Mouse (Mus musculus) stomach, embryonic 14.5 days (tissue): ENCODE data around the gene Llgl1. TPM values are rescaled to one million over a fixed set of nuclear protein-coding genes. Genes with fewer than 3 reads are reported as not detected.

Source experiments
- ATAC-seq: fragments of 200-750 bp; cut with Nextera tagmentation; 2 replicates; pipeline ENCODE4 v1.8.0; 2017; ENCODE audit warnings: low read depth, moderate TSS enrichment; ENCODE audit not compliant: insufficient number of reproducible peaks, insufficient read depth, low FRiP score
- H3K27ac ChIP-seq: fragments of 300-500 bp; sonication (generic); 2 replicates; pipeline ENCODE4 v1.5.1; 2014; ENCODE audit warnings: mild to moderate bottlenecking, low read length, moderate library complexity, mixed read lengths
- H3K27me3 ChIP-seq: fragments of 300-500 bp; sonication (generic); 2 replicates; pipeline ENCODE4 v1.6.1; 2014; ENCODE audit warnings: low read length, control low read depth, mixed read lengths; ENCODE audit not compliant: control insufficient read depth, insufficient read depth
- H3K36me3 ChIP-seq: fragments of 300-500 bp; sonication (generic); 2 replicates; pipeline ENCODE4 v1.6.1; 2014; ENCODE audit warnings: mild to moderate bottlenecking, control low read depth, low read length, moderate library complexity, mixed read lengths; ENCODE audit not compliant: control insufficient read depth, insufficient read depth
- H3K4me1 ChIP-seq: fragments of 300-500 bp; sonication (generic); 2 replicates; pipeline ENCODE4 v1.6.1; 2014; ENCODE audit warnings: low read length, control low read depth, mixed read lengths; ENCODE audit not compliant: control insufficient read depth, insufficient read depth
- H3K4me2 ChIP-seq: fragments of 300-500 bp; sonication (generic); replicated peaks from 2 replicates; pipeline ENCODE4 v1.6.1; 2014; ENCODE audit warnings: low read depth, low read length, control low read depth
- H3K4me3 ChIP-seq: fragments of 300-500 bp; sonication (generic); 2 replicates; pipeline ENCODE4 v1.5.1; 2014; ENCODE audit warnings: low read depth, low read length, control low read depth
- H3K9ac ChIP-seq: fragments of 300-500 bp; sonication (generic); replicated peaks from 2 replicates; pipeline ENCODE4 v1.6.1; 2014; ENCODE audit warnings: low read depth, mild to moderate bottlenecking, control low read depth, low read length, moderate library complexity, mixed read lengths
- H3K9me3 ChIP-seq: fragments of 300-500 bp; sonication (generic); 2 replicates; pipeline ENCODE4 v1.6.1; 2016; ENCODE audit warnings: low read depth, low read length, control low read depth; ENCODE audit not compliant: control insufficient read depth
- WGBS: fragments of 180-500 bp; shearing (Covaris S2); extraction: QIAGEN DNeasy Blood & Tissue Kit; methylation state at CpG from one replicate; pipeline ENCODE4 v1.1.7; 2014; 5-methylcytosine and 5-hydroxymethylcytosine counted together
- polyA plus RNA-seq: library from polyadenylated mRNA; unstranded; fragments of >200 nt; fragmentation: Nextera tagmentation; extraction: Ambion mirVana; gene quantifications from 2 replicates; pipeline ENCODE4 v1.2.1, GENCODE M21; 2014

Llgl1 gene
- 51.8 and 55.1 TPM in 2 replicates for polyA plus RNA-seq

DNA sequence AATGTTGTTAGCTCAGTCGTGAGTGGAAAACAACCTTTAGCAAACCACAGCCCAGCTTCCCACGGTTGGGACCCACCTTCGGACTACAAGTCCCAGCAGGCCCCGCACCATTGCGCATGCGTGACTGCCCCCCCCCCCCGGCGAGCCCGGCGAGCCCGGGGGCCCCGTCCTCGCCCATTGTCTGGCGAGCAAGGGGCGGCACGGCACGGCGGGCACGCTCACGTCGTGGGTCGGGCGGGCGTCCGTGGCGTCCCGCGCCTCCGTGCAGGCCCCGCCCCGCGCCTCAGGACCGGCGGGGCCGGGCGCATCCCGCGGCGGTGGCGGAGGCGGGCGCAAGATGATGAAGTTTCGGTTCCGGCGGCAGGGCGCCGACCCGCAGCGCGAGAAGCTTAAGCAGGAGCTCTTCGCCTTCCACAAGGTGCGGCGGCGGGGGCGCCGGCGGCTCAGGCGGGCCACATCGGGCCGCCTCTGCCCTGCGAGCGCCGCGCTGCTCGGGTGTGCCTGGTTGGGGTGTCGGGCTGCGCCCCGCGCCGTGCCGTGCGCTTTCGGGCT, at the start of gene Llgl1:
Gene Llgl1 (plus strand): TSS at position 200 of the 552 bp plus-strand sequence.
- H3K9ac ChIP-seq: peak within 1 kb of the TSS; percentile 76
- peak within 1 kb of the TSS; percentile 88 for H3K27ac ChIP-seq
- ATAC-seq: peak; percentile 90
- H3K4me3 ChIP-seq: peak within 1 kb of the TSS; percentile 68
- H3K27me3 ChIP-seq: no peaks in the 10 kb centered on the region
- peaks cover 14% of the 10 kb centered on the region; the same call in 1 of the 2 replicates for H3K36me3 ChIP-seq
- H3K9me3 ChIP-seq: no peaks in the 10 kb centered on the region
- H3K4me1 ChIP-seq: peaks cover 21% of the 10 kb centered on the region
- under 1% methylated on average over 48 of the region's 73 CpGs for whole genome bisulfite sequencing
- H3K4me2 ChIP-seq: peak within 1 kb of the TSS; percentile 83

DNA sequence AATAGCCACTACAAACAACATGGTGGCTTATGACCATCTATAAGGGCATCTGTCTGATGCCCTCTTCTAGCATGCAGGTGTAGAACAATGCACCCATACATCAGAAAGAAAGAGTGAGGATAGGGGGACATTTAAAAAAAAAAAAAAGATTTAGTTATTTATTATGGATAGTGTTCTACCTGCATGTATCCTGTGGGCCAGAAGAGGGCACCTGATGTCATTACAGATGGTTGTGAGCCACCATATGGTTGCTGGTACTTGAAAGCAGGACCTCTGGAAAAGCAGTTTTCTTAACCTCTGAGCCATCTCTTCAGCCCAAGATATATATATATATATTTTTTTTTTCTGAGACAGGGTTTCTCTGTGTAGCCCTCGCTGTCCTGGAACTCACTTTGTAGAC, 3.4 kb upstream of the Llgl1 start:
- H3K27me3 ChIP-seq: no peaks in the 10 kb centered on the region
- H3K36me3 ChIP-seq: no peaks in the 10 kb centered on the region
- no peak overlapping the region for H3K4me3 ChIP-seq
- no peak overlapping the region for H3K9ac ChIP-seq
- no peak overlapping the region for H3K27ac ChIP-seq
- H3K4me2 ChIP-seq: no peak overlapping the region
- no peak for ATAC-seq
- H3K4me1 ChIP-seq: peaks cover 15% of the 10 kb centered on the region
- WGBS: 61% methylated on average over 1 of the region's 1 CpGs
- no peaks in the 10 kb centered on the region for H3K9me3 ChIP-seq

DNA sequence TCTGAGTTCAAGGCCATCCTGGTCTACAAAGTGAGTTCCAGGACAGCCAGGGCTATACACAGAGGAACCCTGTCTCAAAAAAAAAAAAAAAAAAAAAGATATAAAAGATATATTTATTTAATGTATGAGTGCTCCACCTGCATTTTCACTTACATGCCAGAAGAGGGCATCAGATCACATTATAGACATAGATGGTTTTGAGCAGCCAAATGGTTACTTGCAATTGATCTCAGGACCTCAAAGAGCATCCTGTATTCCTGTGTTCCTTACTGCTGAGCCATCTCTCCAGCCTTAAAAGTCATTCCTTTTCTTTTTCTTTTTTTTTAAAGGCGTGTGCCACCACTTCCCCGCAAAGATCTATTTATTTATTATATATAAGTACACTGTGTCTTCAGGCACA, 2.0 kb upstream of the Llgl1 start:
- Histone ChIP-seq H3K27me3 (no peaks in the 10 kb centered on the region), H3K27ac (no peak overlapping the region), H3K4me1 (peaks cover 21% of the 10 kb centered on the region), H3K9me3 (no peaks in the 10 kb centered on the region), H3K9ac (no peak overlapping the region), H3K4me2 (no peak overlapping the region), H3K4me3 (no peak overlapping the region), H3K36me3 (peaks cover under 1% of the 10 kb centered on the region; the same call in 1 of the 2 replicates)
- ATAC-seq: no peak
- WGBS: 66% methylated on average over 2 of the region's 2 CpGs

DNA sequence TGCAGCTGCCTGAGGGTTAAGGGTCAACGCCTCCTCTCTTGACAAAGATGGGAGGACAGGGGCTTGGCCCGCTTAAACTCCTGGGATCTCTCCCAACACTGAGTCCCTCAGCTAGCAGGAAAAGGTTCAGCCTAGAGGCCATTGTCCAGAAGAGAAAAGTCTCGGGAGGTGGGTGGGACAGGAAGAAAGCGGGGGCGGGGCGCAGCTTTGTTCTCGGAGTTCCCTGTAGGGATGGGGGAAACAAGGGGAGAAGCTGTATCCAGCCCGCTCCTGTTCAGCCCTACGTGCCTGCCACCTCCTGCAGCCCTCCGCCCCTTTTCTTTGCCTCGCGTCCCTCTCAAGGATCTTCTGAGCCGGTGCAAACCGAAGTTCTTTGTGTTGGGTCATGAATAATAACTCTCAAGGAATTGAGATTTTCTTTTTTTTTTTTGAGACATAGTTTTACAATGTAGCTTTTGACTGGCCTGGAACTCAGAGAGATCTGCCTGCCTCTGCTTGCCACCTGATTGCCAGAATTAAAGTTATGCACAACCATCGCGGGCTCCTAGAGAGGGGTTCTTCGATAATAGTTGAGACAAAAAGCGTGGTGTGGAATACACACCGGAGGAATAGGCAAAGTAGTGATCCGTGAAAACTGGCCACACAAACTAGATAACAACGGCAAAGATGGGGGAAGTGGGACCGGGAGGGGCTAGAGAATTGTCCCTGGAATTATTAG, 558 bp upstream of the Llgl1 start:
- Histone ChIP-seq H3K9ac (peak overlapping the region; percentile 76), H3K9me3 (no peaks in the 10 kb centered on the region), H3K36me3 (peaks cover 8% of the 10 kb centered on the region; the same call in 1 of the 2 replicates), H3K27ac (peak overlapping the region; percentile 88), H3K4me3 (peak overlapping the region; percentile 68), H3K4me2 (peak overlapping the region; percentile 63), H3K27me3 (no peaks in the 10 kb centered on the region), H3K4me1 (peaks cover 21% of the 10 kb centered on the region)
- peak; percentile 64; the same call in 1 of the 2 replicates for ATAC-seq
- WGBS: 2% methylated on average over 22 of the region's 22 CpGs

DNA sequence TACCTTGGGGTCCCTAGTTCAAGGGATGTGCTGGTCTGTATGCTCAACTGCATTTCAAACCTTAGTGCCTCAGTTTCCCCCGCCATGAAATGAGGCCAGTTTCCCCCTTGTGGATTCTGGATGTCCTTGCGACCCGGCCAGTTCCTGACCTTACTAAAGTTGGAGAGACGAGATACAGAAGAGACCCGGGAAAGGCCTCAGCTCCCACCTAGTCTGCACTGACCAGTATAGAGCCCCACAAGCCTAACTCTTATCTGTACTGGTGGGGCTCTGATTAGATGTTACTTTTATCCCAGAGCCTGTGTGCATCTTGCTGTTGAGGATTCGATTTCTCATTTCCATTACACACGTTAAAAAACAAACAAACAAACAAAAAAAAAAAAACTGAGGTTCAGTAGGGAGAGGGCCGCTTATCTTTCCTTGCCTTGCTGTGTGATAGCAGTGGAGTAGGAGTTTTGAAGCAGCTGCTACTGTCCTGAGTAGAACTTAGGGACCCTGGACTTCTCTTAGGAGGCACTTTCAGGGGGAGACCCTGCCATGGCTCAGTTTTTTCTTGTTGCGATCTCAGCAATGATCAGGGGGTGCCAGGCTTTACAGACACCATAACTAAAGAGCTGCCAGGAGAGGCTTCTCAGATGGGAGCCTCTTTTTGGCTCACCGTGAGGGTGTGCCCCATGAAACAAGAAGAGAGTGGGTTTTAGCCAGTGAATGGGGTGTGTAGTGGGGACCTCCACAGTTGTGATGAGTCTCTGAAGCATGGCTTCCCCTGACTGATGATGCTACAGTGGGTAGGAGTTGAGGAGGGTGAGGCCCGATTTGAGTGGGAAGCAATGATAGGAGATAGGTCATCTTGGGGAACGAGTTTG, 1.0 kb downstream of the Llgl1 start:
- 22% methylated on average over 12 of the region's 12 CpGs for WGBS
- no peak for ATAC-seq
- peak overlapping the region; percentile 68 for H3K4me3 ChIP-seq
- H3K36me3 ChIP-seq: peaks cover 22% of the 10 kb centered on the region
- H3K4me1 ChIP-seq: peaks cover 21% of the 10 kb centered on the region
- no peaks in the 10 kb centered on the region for H3K27me3 ChIP-seq
- no peaks in the 10 kb centered on the region for H3K9me3 ChIP-seq
- H3K27ac ChIP-seq: peak overlapping the region; percentile 88; the same call in 1 of the 2 replicates
- peak overlapping the region; percentile 76 for H3K9ac ChIP-seq
- H3K4me2 ChIP-seq: peak overlapping the region; percentile 83

DNA sequence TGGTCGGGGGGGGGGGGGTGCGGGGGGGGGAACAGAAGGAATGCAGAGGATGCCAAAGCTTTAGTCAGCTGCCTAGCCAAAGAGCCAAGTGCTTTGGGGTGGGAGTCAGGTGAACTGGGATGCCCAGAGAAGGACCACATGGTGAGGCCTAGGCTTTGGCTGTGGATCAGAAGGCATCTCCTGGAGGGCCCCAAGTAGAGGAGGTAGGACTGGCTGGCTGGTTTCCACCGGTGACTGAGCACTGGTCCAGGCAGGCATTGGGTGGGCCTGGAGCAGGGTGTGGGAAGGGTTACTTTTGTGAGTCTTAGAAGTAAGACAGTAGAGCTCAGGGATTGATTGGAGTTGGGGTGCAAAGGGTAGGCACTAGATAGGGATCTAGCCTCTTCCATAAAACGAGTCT, 2.1 kb downstream of the Llgl1 start:
- Histone ChIP-seq H3K36me3 (peaks cover 33% of the 10 kb centered on the region), H3K9me3 (no peaks in the 10 kb centered on the region), H3K9ac (no peak overlapping the region), H3K27ac (no peak overlapping the region), H3K4me3 (no peak overlapping the region), H3K4me2 (no peak overlapping the region), H3K4me1 (peaks cover 21% of the 10 kb centered on the region), H3K27me3 (no peaks in the 10 kb centered on the region)
- 73% methylated on average over 4 of the region's 4 CpGs for WGBS
- no peak for ATAC-seq

DNA sequence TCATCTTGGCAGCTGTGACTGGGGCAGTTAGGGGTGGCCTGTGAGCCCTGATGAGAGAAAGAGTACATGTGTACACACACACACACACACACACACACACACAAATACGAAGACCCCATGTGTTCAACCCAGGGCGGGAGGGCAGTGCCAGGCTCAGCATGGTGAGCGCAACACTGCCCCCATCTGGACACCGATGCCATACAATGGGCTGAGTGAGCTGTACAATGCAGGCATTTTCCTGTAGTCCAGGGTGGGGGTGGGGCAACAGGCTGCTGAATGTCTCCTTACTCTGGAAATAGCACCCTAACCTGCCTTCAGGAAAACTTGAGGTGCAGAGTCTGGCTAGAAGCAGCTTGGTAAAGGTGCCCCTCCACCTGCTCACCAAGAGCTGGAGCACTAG, 3.6 kb downstream of the Llgl1 start:
- no peak overlapping the region for H3K9ac ChIP-seq
- no peaks in the 10 kb centered on the region for H3K9me3 ChIP-seq
- 47% methylated on average over 4 of the region's 4 CpGs for WGBS
- H3K4me2 ChIP-seq: no peak overlapping the region
- peaks cover 21% of the 10 kb centered on the region for H3K4me1 ChIP-seq
- no peak overlapping the region for H3K4me3 ChIP-seq
- ATAC-seq: no peak
- H3K27ac ChIP-seq: no peak overlapping the region
- peaks cover 47% of the 10 kb centered on the region for H3K36me3 ChIP-seq
- no peaks in the 10 kb centered on the region for H3K27me3 ChIP-seq
